Comparison of ENCODE assay signal across 1 mouse cellular context in genomic region chr9:86464151-86465105, GRCm38 (mm10).
TF ChIP-seq lines count a peak whose summit lies in the region.

Ube2cbp (minus strand) TSS chr9:86464950.

TF ChIP-seq in MEL, 35 proteins besides CTCF, POLR2A, EP300 and RAD21 (continued from another document):
- TF ChIP-seq SIN3A (IDR thresholded peaks at IDR 0.05; ENCODE audit: low read length): peak; percentile 22; the same call in 1 of the 2 replicates
- TF ChIP-seq UBTF (IDR thresholded peaks at IDR 0.05; ENCODE audit: borderline replicate concordance, insufficient read depth, low read depth, low read length): 0 out of 2 replicates have a peak, but pooled peaks have one; percentile 33
- TF ChIP-seq MAZ (IDR thresholded peaks at IDR 0.05; ENCODE audit: low read depth, low read length): no peak
- peak; percentile 80 for TF ChIP-seq NELFE (IDR thresholded peaks at IDR 0.05; ENCODE audit: low read depth, low read length)
- no peak for TF ChIP-seq MAFK (IDR thresholded peaks at IDR 0.05; ENCODE audit: borderline replicate concordance, low read depth, low read length)
- TF ChIP-seq BHLHE40 (IDR thresholded peaks at IDR 0.05; ENCODE audit: borderline replicate concordance, low read depth, low read length): peak; percentile 82; the same call in 1 of the 2 replicates
- no peak for TF ChIP-seq MYB (IDR thresholded peaks at IDR 0.05; ENCODE audit: low read depth, low read length)
- peak; percentile 77 for TF ChIP-seq MXI1 (IDR thresholded peaks at IDR 0.05; ENCODE audit: low read depth, low read length)
